Comparison of ENCODE assay signal across 8 mouse cellular contexts in the genomic region with DNA sequence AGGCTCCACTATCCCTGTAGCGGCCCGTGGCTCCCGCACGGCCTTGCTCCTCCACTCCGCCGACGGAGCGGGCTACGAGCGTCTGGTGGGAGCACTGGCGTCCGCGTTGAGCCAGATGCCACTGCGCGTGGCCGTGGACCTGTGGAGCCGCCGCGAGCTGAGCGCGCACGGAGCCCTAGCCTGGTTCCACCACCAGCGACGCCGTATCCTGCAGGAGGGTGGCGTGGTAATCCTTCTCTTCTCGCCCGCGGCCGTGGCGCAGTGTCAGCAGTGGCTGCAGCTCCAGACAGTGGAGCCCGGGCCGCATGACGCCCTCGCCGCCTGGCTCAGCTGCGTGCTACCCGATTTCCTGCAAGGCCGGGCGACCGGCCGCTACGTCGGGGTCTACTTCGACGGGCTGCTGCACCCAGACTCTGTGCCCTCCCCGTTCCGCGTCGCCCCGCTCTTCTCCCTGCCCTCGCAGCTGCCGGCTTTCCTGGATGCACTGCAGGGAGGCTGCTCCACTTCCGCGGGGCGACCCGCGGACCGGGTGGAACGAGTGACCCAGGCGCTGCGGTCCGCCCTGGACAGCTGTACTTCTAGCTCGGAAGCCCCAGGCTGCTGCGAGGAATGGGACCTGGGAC. TPM values are rescaled to one million over a fixed set of nuclear protein-coding genes. Genes with fewer than 3 reads are reported as not detected.
DNase-seq lines count a peak whose midpoint lies in the region; ATAC-seq and TF ChIP-seq lines count a peak whose summit lies in the region.

No protein-coding gene starts in this region.

- no peak for TF ChIP-seq POLR2A in cortical plate, adult 2 months (IDR thresholded peaks at IDR 0.05; ENCODE audit: extremely low read depth, insufficient read depth, low read length)

- no peak for TF ChIP-seq CTCF in G1E (IDR thresholded peaks at IDR 0.05; ENCODE audit: low read depth, low read length)
- no peak for TF ChIP-seq CTCF in cortical plate, adult 2 months (IDR thresholded peaks at IDR 0.05; ENCODE audit: extremely low read depth, insufficient read depth, low read length)

- H3K9ac ChIP-seq in kidney, embryonic 14.5 days (ENCODE audit: low read depth, low read length): peak overlapping the region; percentile 51
- peak overlapping the region; percentile 67 for H3K9ac ChIP-seq in lung, embryonic 16.5 days (ENCODE audit: low read length)

- peak overlapping the region; percentile 82 for H3K4me3 ChIP-seq in G1E (ENCODE audit: low read depth, low read length)
- peak overlapping the region; percentile 93 for H3K4me3 ChIP-seq in cortical plate, adult 2 months (ENCODE audit: insufficient read depth, low read length)
- H3K4me3 ChIP-seq in kidney, embryonic 14.5 days (ENCODE audit: low read length): peak overlapping the region; percentile 51
- peak overlapping the region; percentile 62 for H3K4me3 ChIP-seq in lung, embryonic 16.5 days (ENCODE audit: low read length)

- peak overlapping the region; percentile 87 for H3K27ac ChIP-seq in cortical plate, adult 2 months (ENCODE audit: insufficient read depth, low read length)
- peak overlapping the region; percentile 82 for H3K27ac ChIP-seq in kidney, embryonic 14.5 days (ENCODE audit: low read depth, low read length)
- peak overlapping the region; percentile 84 for H3K27ac ChIP-seq in lung, embryonic 16.5 days (ENCODE audit: low read length)

- no peak; the same call in 1 of the 2 replicates for ATAC-seq in G1E (ENCODE audit: extremely low read depth, insufficient number of reproducible peaks, low FRiP score, poor library complexity, severe bottlenecking)
- peak; percentile 53; the same call in 1 of the 2 replicates for ATAC-seq in kidney, embryonic 14.5 days (ENCODE audit: low FRiP score, low TSS enrichment)
- ATAC-seq in lung, embryonic 16.5 days (ENCODE audit: low read depth): peak; percentile 32

- peaks cover 23% of the 10 kb centered on the region for H3K36me3 ChIP-seq in G1E (replicated peaks)
- H3K36me3 ChIP-seq in kidney, embryonic 14.5 days (ENCODE audit: control insufficient read depth, insufficient read depth, low read length): no peaks in the 10 kb centered on the region
- no peaks in the 10 kb centered on the region for H3K36me3 ChIP-seq in lung, embryonic 16.5 days (ENCODE audit: control insufficient read depth, insufficient read depth, low read length)

- 1% methylated on average over 63 of the region's 65 CpGs for WGBS in kidney, embryonic 14.5 days
- WGBS in lung, embryonic 16.5 days: 2% methylated on average over 56 of the region's 65 CpGs

- H3K9me3 ChIP-seq in G1E (replicated peaks): no peaks in the 10 kb centered on the region
- no peaks in the 10 kb centered on the region for H3K9me3 ChIP-seq in kidney, embryonic 14.5 days (ENCODE audit: control insufficient read depth, low read length)
- H3K9me3 ChIP-seq in lung, embryonic 16.5 days (ENCODE audit: control insufficient read depth, low read length): no peaks in the 10 kb centered on the region

- peaks cover 49% of the 10 kb centered on the region for H3K4me1 ChIP-seq in G1E (ENCODE audit: insufficient read depth, low read depth, low read length)
- peaks cover 2% of the 10 kb centered on the region for H3K4me1 ChIP-seq in cortical plate, adult 2 months (ENCODE audit: control insufficient read depth, insufficient read depth, low read length)
- H3K4me1 ChIP-seq in kidney, embryonic 14.5 days (ENCODE audit: control insufficient read depth, insufficient read depth, low read length): peaks cover 4% of the 10 kb centered on the region; the same call in 1 of the 2 replicates
- peaks cover 17% of the 10 kb centered on the region for H3K4me1 ChIP-seq in lung, embryonic 16.5 days (replicated peaks; ENCODE audit: control insufficient read depth, insufficient read depth, low read length)

- H3K27me3 ChIP-seq in G1E (ENCODE audit: insufficient read depth, low read length): peaks cover 32% of the 10 kb centered on the region
- peaks cover 11% of the 10 kb centered on the region; the same call in 1 of the 2 replicates for H3K27me3 ChIP-seq in kidney, embryonic 14.5 days (ENCODE audit: control insufficient read depth, insufficient read depth, low read length)
- H3K27me3 ChIP-seq in lung, embryonic 16.5 days (ENCODE audit: control insufficient read depth, insufficient read depth, low read depth, low read length): peaks cover 7% of the 10 kb centered on the region; the same call in 1 of the 2 replicates

- H3K4me2 ChIP-seq in kidney, embryonic 14.5 days (replicated peaks; ENCODE audit: low read depth, low read length): peak overlapping the region; percentile 69
- peak overlapping the region; percentile 90 for H3K4me2 ChIP-seq in lung, embryonic 16.5 days (ENCODE audit: low read depth, low read length)

- peak; percentile 71 for DNase-seq in CD4-positive, CD25-positive, alpha-beta regulatory T cell, adult 2 months (ENCODE audit: low read depth, low spot score)
- DNase-seq in G1E (ENCODE audit: low spot score): peak; percentile 67
- DNase-seq in heart, adult 9 months (ENCODE audit: low spot score in 2 of 2): peak; percentile 30 to 33
- peak; percentile 54 for DNase-seq in right cerebral cortex, postnatal 25 days
- no peak for DNase-seq in c-Kit-positive CD71-positive TER-119-positive erythroid progenitor cells, embryonic 14.5 days (ENCODE audit: low spot score)

RNA-seq across cellular contexts. Expression of a gene that starts 0.5 kb away (rescaled TPM):
- total RNA-seq in G1E (2014; fragmentation: Nextera tagmentation) (8.5 and 9.9 TPM in 2 replicates), G1E (2017) (5.8 and 7.4 TPM in 2 replicates)
- polyA plus RNA-seq in G1E (2012): 17.3 and 19.8 TPM in 2 replicates
- polyA plus RNA-seq in cortical plate, adult 2 months (2012; rRNA removed): 60.2 and 62.8 TPM in 2 replicates
- polyA plus RNA-seq in kidney, embryonic 14.5 days (2014; fragmentation: Nextera tagmentation; extraction: Ambion mirVana): 22.9 and 25.4 TPM in 2 replicates
- polyA plus RNA-seq in lung, embryonic 16.5 days (2015; fragmentation: Nextera tagmentation; extraction: Ambion mirVana): 32.5 and 37.7 TPM in 2 replicates

RNA-seq across cellular contexts. Expression of a gene that starts 11.4 kb away (rescaled TPM):
- total RNA-seq in G1E (2014; fragmentation: Nextera tagmentation): not detected in 2 replicates
- total RNA-seq in G1E (2017): not detected in 2 replicates
- 0.07 and 0.17 TPM in 2 replicates for polyA plus RNA-seq in G1E (2012)
- polyA plus RNA-seq in cortical plate, adult 2 months (2012; rRNA removed): 6.9 and 7.3 TPM in 2 replicates
- 9.3 and 9.5 TPM in 2 replicates for polyA plus RNA-seq in kidney, embryonic 14.5 days (2014; fragmentation: Nextera tagmentation; extraction: Ambion mirVana)
- polyA plus RNA-seq in lung, embryonic 16.5 days (2015; fragmentation: Nextera tagmentation; extraction: Ambion mirVana): 26.7 and 28.3 TPM in 2 replicates

RNA-seq across cellular contexts. Expression of a gene that starts 19.1 kb away (rescaled TPM):
- total RNA-seq in G1E (2014; fragmentation: Nextera tagmentation) (not detected in 2 replicates), G1E (2017) (under 0.01 and 0.12 TPM in 2 replicates)
- polyA plus RNA-seq in G1E (2012): not detected in 2 replicates
- 46.2 and 46.3 TPM in 2 replicates for polyA plus RNA-seq in cortical plate, adult 2 months (2012; rRNA removed)
- polyA plus RNA-seq in kidney, embryonic 14.5 days (2014; fragmentation: Nextera tagmentation; extraction: Ambion mirVana): 0.73 and 1.6 TPM in 2 replicates
- 0.11 and 0.19 TPM in 2 replicates for polyA plus RNA-seq in lung, embryonic 16.5 days (2015; fragmentation: Nextera tagmentation; extraction: Ambion mirVana)

RNA-seq across cellular contexts. Expression of a gene that starts 24.3 kb away (rescaled TPM):
- total RNA-seq in G1E (2014; fragmentation: Nextera tagmentation) (not detected in 2 replicates), G1E (2017) (0.17 and 0.22 TPM in 2 replicates)
- polyA plus RNA-seq in G1E (2012): not detected in 2 replicates
- polyA plus RNA-seq in cortical plate, adult 2 months (2012; rRNA removed): 0.42 and 0.75 TPM in 2 replicates
- polyA plus RNA-seq in kidney, embryonic 14.5 days (2014; fragmentation: Nextera tagmentation; extraction: Ambion mirVana): 3.5 and 6.1 TPM in 2 replicates
- polyA plus RNA-seq in lung, embryonic 16.5 days (2015; fragmentation: Nextera tagmentation; extraction: Ambion mirVana): 25.8 and 28.2 TPM in 2 replicates

RNA-seq across cellular contexts. Expression of a gene that starts 40.2 kb away (rescaled TPM):
- 19.4 and 21.7 TPM in 2 replicates for total RNA-seq in G1E (2014; fragmentation: Nextera tagmentation)
- total RNA-seq in G1E (2017): 12.9 and 14.0 TPM in 2 replicates
- polyA plus RNA-seq in G1E (2012): 5.6 and 6.3 TPM in 2 replicates
- polyA plus RNA-seq in cortical plate, adult 2 months (2012; rRNA removed): 51.8 and 54.0 TPM in 2 replicates
- 95.9 and 103 TPM in 2 replicates for polyA plus RNA-seq in kidney, embryonic 14.5 days (2014; fragmentation: Nextera tagmentation; extraction: Ambion mirVana)
- 72.7 and 74.0 TPM in 2 replicates for polyA plus RNA-seq in lung, embryonic 16.5 days (2015; fragmentation: Nextera tagmentation; extraction: Ambion mirVana)

Comparison
In these comparisons a context has a peak if more than half of its experiments do, and no peak if none do; other contexts are left out.
1. RNA of a gene that starts 19.1 kb away (polyA plus RNA-seq): 46.2 to 46.3 TPM in cortical plate, adult 2 months; 0.73 to 1.6 TPM in kidney, embryonic 14.5 days, 0.11 to 0.19 TPM in lung, embryonic 16.5 days and not detected in G1E; every median in the first group is over 10 times any median in the second.
2. Peak in every context shown above with its lines, with median percentiles within 50 percentile points of each other: H3K4me3 ChIP-seq and H3K27ac ChIP-seq.